Mouse (Mus musculus) layer of hippocampus, adult 9-10 months (tissue): ENCODE measurements around the gene Mphosph6.

Experiments
- DNase-seq: peaks from one replicate; pipeline ENCODE4 v3.0.0; 2022; ENCODE audit warnings: low spot score

The Mphosph6 gene

GRCm38 (mm10) chr8:117801443-117802298 lies at the start of gene Mphosph6:
Gene Mphosph6 (minus strand): TSS chr8:117801943.
- DNase-seq = peak; percentile 90

DNA sequence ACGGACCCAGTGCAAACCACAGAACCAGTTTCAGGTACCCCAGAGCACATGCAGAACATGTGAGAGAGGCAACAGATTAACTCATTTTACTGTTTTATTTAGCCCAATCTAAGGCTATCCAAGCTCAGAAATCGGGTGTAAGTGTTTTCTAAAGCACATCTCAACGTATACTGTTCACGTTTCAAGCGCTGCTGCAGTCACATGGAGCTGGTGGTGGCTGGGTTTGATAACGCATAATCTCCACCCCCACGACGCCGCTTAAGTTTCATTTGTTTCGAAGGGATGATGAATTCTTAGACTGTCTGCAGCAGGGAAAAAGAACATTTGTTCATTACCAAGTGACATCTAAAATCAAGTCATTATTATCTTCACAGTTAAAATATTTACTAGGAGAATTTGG lies 48.7 kb upstream of the Mphosph6 start:
- no peak for DNase-seq

GRCm38 (mm10) chr8:117847865-117848264 lies 46.1 kb upstream of the Mphosph6 start:
- DNase-seq = no peak

DNA sequence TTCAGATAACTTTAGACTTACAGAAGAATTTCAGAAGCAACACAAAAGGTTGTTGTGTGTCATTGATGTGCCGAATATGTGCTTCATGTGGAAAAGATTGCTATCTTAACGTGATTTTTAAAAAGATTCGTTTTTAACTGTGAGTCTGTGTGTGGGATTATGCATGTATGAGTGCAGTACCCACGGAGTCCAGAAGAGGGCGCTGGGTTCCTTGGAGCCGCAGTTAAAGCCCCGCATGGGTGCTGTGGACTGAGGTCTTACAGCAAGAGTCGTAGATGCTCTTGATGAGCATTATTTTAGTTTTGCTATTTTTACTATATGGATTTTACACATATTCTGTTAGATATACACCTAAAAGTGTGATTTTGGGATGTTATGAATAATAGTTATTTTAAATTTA lies 42.0 kb upstream of the Mphosph6 start:
- no peak for DNase-seq

- DNase-seq = no peak
Observed at GRCm38 (mm10) chr8:117813524-117813923, 11.8 kb upstream of the Mphosph6 start.

DNA sequence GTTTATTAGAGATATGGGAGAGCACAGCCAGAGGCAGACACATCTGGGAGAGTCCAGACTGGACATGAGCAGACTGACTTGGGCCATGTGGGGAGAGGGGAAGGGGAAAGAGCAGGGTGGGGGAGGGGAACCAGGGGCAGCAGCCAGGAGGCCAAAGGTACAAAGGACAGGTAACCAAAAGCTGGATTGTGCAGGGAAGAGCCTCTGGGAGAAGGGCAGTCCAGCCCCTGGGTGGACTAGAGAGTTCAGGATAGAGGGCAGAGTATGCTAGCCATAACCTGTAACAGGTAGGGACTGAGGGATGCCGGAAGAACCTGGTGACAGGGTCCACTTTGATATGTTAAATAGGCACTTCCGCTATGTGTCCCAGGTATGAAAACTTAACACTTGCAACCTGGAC lies 8.9 kb upstream of the Mphosph6 start:
- DNase-seq = no peak

- DNase-seq = no peak
Observed at GRCm38 (mm10) chr8:117805419-117805818, 3.7 kb upstream of the Mphosph6 start.

DNA sequence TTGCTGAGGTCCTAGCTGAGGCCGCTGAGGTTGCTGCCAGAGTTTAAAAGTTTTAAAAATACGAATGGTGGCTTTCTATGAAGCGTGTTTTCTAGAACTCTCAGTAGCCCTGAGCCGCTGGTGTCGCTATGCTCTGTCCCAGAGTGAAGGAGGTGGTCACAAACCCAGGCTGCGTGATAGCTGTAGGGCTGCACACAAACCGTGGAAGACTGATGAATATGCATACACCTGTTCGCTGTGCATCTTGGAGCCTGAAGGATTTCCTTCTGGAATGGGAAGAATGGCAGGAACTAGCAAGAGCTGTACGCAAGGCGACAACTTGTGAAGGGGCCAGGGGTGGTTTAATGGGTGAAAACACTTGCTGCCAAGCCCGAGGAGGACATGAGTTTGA lies 551 bp upstream of the Mphosph6 start:
- DNase-seq = no peak

GRCm38 (mm10) chr8:117798066-117798465 lies 3.7 kb downstream of the Mphosph6 start:
- no peak for DNase-seq

GRCm38 (mm10) chr8:117796464-117796863 lies 5.3 kb downstream of the Mphosph6 start:
- no peak for DNase-seq

DNA sequence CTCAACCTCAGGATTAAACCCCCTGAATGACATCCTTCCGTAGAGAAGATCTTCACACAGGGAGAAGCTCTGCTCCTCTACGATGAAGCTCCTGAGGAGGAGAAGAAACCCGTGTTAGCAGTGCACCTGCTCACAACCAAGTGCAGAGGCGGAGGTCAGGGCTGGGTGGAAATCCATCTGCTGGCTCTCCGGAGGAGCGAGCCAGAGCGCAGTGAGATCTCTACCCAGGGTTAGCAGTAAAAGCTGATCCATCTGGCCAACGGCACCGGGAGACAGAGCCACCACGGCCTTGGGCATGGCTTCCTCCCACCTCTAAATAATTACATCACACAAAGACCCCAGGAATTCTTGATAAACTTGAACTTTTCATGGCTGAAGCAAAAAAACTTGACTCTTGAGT lies 7.2 kb downstream of the Mphosph6 start:
- no peak for DNase-seq

GRCm38 (mm10) chr8:117792616-117793144 lies 9.1 kb downstream of the Mphosph6 start:
- no peak for DNase-seq

GRCm38 (mm10) chr8:117786428-117786827 lies 15.3 kb downstream of the Mphosph6 start:
- no peak for DNase-seq

GRCm38 (mm10) chr8:117783021-117783420 lies 18.7 kb downstream of the Mphosph6 start:
- no peak for DNase-seq

DNA sequence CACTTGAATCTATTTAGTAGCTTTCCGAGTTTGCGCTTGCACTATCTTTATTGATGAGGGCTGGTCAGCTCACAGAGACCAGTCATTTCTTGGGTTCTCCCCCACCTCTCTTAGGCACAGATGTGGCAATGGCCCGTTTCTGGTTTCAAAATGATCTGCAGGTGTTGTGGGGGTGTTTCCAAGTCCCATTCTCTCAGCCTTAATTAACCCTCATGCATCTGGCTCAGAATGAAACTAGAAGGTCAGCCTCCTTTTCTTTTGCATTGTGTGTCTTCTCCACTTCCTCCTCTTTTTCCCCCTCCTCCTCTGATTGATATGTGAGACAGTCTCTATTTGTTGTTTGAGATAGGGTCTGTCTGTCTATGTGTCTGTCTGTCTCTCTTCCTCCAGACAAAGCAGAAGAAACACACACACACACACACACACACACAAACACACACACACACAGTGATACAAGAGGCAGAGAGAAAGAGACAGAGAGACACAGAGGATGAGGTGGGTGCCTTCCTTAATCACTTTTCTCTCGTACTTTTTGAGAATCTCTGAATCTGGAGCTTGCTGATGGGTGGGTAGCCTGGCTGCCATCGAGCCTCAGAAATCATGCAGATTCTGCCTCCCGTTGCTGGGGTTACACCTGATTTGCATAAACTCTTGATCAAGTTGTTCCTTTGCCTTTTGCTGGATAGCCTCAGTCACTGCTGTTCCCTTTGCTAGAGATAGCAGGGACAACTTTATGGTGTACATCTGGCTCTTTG lies 20.2 kb downstream of the Mphosph6 start:
- DNase-seq = no peak

- DNase-seq = no peak
Observed at GRCm38 (mm10) chr8:117779344-117779743, 22.4 kb downstream of the Mphosph6 start.

GRCm38 (mm10) chr8:117778531-117779322 lies 23.0 kb downstream of the Mphosph6 start:
- DNase-seq = no peak

DNA sequence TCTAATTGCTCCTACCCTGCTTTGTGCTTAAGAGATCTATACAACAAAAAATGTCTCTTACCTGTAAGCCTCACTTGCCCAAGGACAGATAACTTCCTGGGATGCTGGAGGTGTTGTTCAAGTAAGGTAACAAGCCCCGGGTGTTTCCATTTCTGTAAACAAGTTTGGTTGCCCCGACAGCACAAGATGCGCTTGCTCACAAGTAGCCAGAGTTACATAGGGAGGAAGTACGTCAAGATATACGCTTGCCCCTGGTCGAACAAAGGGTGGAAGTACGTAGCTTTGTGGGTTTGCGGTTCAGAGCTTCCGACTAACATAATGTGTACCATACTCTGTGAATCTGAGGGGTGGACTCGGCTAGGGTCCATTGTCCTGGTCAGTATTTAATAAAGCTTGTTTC lies 25.7 kb downstream of the Mphosph6 start:
- no peak for DNase-seq

DNA sequence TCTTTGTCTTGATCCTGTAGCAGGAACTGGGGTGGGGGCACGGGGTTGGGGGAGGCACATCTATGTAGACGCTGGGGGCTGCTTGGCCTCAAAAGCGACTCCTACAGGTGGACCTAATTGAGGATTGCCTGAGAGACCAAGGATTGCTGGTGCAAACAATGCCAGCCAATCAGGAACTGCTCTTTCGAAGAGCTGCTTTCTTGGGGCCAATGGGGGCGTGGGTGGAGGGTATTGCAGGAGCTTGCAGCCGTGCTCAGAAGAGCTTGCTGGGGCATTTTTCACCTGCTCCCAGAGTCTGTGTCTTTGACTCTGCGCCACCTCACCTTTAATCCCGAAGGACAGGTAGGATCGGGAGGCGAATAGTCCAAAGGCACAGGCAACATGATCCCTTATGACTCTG lies 26.1 kb downstream of the Mphosph6 start:
- DNase-seq = no peak

- no peak for DNase-seq
Observed at GRCm38 (mm10) chr8:117772597-117772996, 29.1 kb downstream of the Mphosph6 start.

GRCm38 (mm10) chr8:117772126-117772525 lies 29.6 kb downstream of the Mphosph6 start:
- DNase-seq = no peak
